Mouse (Mus musculus) ES-E14 (cell line): ENCODE measurements around the gene Vps13d.

ENCODE experiments used
- CHD2 ChIP-seq: IDR thresholded peaks from 2 replicates; pipeline ENCODE4 v1.6.1; 2014; ENCODE audit warnings: mild to moderate bottlenecking, low read depth, low read length, inconsistent platforms
- HCFC1 ChIP-seq: IDR thresholded peaks from 2 replicates; pipeline ENCODE4 v1.6.1; 2012; ENCODE audit warnings: low read length, inconsistent platforms, borderline replicate concordance; ENCODE audit not compliant: insufficient read depth
- MAFK ChIP-seq: IDR thresholded peaks from 2 replicates; pipeline ENCODE4 v1.6.1; 2014; ENCODE audit warnings: mild to moderate bottlenecking, low read depth, low read length, inconsistent platforms; ENCODE audit not compliant: insufficient read depth
- ZNF384 ChIP-seq: IDR thresholded peaks from 2 replicates; pipeline ENCODE4 v1.6.1; 2012; ENCODE audit warnings: low read depth, low read length, inconsistent platforms

DNA sequence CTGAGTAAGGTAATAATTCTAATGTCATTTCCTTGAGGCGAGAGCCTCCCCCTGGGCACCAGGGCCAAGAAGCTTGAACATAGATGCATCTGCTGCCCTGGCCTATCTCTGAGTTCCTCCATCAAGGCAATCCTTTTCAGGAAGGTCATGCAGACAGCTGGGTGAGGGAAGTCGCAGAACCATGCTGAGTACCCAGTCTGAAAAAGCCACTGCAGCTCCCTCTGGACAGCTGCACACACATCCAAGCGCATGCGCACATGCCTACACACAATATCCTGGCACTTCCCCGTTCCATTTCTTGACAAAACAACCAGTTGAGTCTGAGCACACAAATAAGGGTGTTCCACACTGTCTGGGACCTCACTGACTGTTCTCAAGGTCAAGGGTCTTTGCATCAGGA lies 36.9 kb upstream of the Vps13d start:
- TF ChIP-seq CHD2 (no peak), ZNF384 (no peak), MAFK (no peak), HCFC1 (no peak)
